Mouse (Mus musculus) kidney, embryonic 14.5 days (tissue): Measurements from ENCODE around the gene Ascl5. TPM values are rescaled to one million over a fixed set of nuclear protein-coding genes. Genes with fewer than 3 reads are reported as not detected.

Experiments used
- ATAC-seq: fragments of 200-750 bp; cut with Nextera tagmentation; 2 replicates; pipeline ENCODE4 v1.8.0; 2017; ENCODE audit warnings: moderate number of reproducible peaks, mild to moderate bottlenecking, moderate TSS enrichment, moderate library complexity; ENCODE audit not compliant: low FRiP score, low TSS enrichment
- H3K27ac ChIP-seq: fragments of 300-500 bp; sonication (generic); 2 replicates; pipeline ENCODE4 v1.5.1; 2014; ENCODE audit warnings: low read depth, mild to moderate bottlenecking, low read length, moderate library complexity, mixed read lengths
- H3K27me3 ChIP-seq: fragments of 300-500 bp; sonication (generic); 2 replicates; pipeline ENCODE4 v1.6.1; 2014; ENCODE audit warnings: mild to moderate bottlenecking, low read length; ENCODE audit not compliant: control insufficient read depth, insufficient read depth
- H3K36me3 ChIP-seq: fragments of 300-500 bp; sonication (generic); 2 replicates; pipeline ENCODE4 v1.6.1; 2014; ENCODE audit warnings: low read length, mixed read lengths; ENCODE audit not compliant: control insufficient read depth, insufficient read depth
- H3K4me1 ChIP-seq: fragments of 300-500 bp; sonication (generic); 2 replicates; pipeline ENCODE4 v1.6.1; 2014; ENCODE audit warnings: low read length, mixed read lengths; ENCODE audit not compliant: control insufficient read depth, insufficient read depth
- H3K4me2 ChIP-seq: fragments of 300-500 bp; sonication (generic); replicated peaks from 2 replicates; pipeline ENCODE4 v1.6.1; 2014; ENCODE audit warnings: low read depth, mild to moderate bottlenecking, low read length
- H3K4me3 ChIP-seq: fragments of 300-500 bp; sonication (generic); 2 replicates; pipeline ENCODE4 v1.5.1; 2014; ENCODE audit warnings: mild to moderate bottlenecking, low read length
- H3K9ac ChIP-seq: fragments of 300-500 bp; sonication (generic); 2 replicates; pipeline ENCODE4 v1.6.1; 2014; ENCODE audit warnings: low read depth, mild to moderate bottlenecking, low read length, moderate library complexity
- H3K9me3 ChIP-seq: fragments of 300-500 bp; sonication (generic); 2 replicates; pipeline ENCODE4 v1.6.1; 2016; ENCODE audit warnings: low read length; ENCODE audit not compliant: control insufficient read depth
- WGBS: fragments of 180-500 bp; shearing (Covaris S2); extraction: QIAGEN DNeasy Blood & Tissue Kit; methylation state at CpG from one replicate; pipeline ENCODE4 v1.1.7; 2014; 5-methylcytosine and 5-hydroxymethylcytosine counted together
- polyA plus RNA-seq: library from polyadenylated mRNA; unstranded; fragments of >200 nt; fragmentation: Nextera tagmentation; extraction: Ambion mirVana; gene quantifications from 2 replicates; pipeline ENCODE4 v1.2.1, GENCODE M21; 2014

The Ascl5 gene
- polyA plus RNA-seq, 1 experiment from 2014 or later = not detected

DNA sequence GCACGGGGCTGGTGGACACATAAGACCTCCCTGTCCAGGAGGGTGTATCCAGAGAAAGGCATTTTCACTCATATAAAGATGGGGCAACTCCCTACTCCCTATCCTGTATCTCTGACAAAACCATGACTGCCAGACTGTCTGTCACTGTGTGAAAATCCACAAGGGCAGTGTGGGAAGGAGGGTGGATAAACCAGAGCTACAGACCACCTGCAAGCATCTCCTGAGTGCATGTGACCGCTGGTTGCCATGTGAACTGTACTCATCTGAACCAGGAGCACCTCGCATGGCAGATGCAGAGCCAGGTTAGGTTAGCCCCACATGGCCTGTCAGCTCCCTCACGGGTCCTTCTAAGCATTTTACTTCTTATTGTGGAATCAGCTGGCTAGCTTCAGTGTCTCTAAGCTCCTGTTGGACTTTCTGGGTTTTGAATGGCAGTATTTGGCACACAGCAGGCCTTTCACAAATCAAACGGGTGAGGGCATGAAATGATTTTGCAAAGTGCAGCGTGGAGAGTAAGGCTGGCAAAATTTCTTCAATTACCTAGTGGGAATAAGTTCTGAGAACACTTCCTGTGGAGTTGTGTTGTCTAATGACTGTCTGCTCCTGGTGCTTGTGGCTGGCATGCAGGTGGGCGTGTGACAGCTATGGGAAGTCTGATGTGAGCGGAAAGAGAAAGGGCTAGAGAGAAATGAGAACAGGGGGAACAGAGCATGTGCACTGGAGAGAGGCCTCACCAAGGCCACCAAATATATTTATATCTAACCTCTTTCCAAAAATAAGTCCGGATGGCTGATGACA lies 39.0 kb downstream of the Ascl5 start:
- Histone ChIP-seq H3K36me3 (no peaks in the 10 kb centered on the region), H3K27me3 (no peaks in the 10 kb centered on the region), H3K27ac (no peak overlapping the region), H3K4me3 (no peak overlapping the region), H3K4me2 (no peak overlapping the region), H3K9me3 (no peaks in the 10 kb centered on the region), H3K4me1 (no peaks in the 10 kb centered on the region), H3K9ac (no peak overlapping the region)
- ATAC-seq = no peak
- WGBS = 82% methylated on average over 9 of the region's 9 CpGs

DNA sequence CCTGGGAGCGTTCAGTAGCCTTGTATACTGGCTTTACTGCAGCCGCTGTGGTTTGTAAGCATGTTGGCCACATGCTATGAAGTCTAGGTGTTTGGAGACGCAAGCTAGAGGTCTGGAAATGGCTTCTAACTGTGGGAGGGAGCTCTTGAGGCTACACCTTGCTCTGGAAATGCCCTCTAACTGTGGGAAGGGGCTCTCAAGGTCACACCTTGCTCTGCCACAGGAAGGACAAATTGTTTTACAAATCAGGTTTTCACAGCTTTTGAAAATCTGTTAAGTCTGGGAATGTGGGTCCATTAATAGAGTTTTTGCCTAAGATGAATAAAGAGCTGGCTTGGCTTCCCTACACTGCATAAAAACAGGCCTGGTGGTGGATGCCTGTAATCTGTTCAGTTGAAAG lies 43.1 kb downstream of the Ascl5 start:
- H3K4me3 ChIP-seq = no peak overlapping the region
- no peaks in the 10 kb centered on the region for H3K27me3 ChIP-seq
- no peak overlapping the region for H3K27ac ChIP-seq
- ATAC-seq = no peak
- H3K4me1 ChIP-seq = no peaks in the 10 kb centered on the region
- no peak overlapping the region for H3K9ac ChIP-seq
- H3K9me3 ChIP-seq = no peaks in the 10 kb centered on the region
- 80% methylated on average over 3 of the region's 3 CpGs for WGBS
- H3K36me3 ChIP-seq = no peaks in the 10 kb centered on the region
- H3K4me2 ChIP-seq = no peak overlapping the region

DNA sequence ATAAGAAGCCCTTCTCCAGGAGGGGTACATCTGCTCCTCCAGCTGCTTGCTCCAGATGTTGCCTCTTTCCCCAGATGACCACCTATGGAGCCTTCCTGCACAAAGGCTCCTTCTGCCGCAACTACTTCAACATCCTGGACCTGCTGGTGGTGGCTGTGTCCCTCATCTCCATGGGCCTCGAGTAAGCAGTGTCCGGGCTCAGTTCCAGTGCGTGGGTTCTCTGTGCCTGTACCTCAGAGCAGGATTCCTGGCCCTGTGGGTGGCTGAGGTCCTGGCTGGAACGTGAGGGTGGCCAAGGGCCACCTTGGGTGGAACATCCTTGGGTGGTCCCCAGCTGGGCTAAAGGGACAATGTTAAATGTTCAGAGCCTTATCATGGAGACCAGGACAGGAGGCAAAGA lies 44.2 kb downstream of the Ascl5 start:
- no peak overlapping the region for H3K9ac ChIP-seq
- H3K4me3 ChIP-seq = no peak overlapping the region
- H3K4me2 ChIP-seq = no peak overlapping the region
- no peaks in the 10 kb centered on the region for H3K9me3 ChIP-seq
- H3K36me3 ChIP-seq = no peaks in the 10 kb centered on the region
- H3K27me3 ChIP-seq = no peaks in the 10 kb centered on the region
- ATAC-seq = no peak
- H3K27ac ChIP-seq = no peak overlapping the region
- 84% methylated on average over 5 of the region's 5 CpGs for WGBS
- H3K4me1 ChIP-seq = no peaks in the 10 kb centered on the region

Other genes starting within 250 kb of the Ascl5 start
- gene Lad1, start 232.2 kb upstream of the Ascl5 start, polyA plus RNA-seq = 12.1 and 19.5 TPM in 2 replicates
- gene Tnnt2, start 214.4 kb upstream of the Ascl5 start, polyA plus RNA-seq = 2.0 and 2.3 TPM in 2 replicates
- gene Pkp1, start 131.6 kb upstream of the Ascl5 start, polyA plus RNA-seq = 0.10 TPM in 1 of 2 replicates, not detected in the other
- not detected in 2 replicates for gene Igfn1, start 44.5 kb upstream of the Ascl5 start, polyA plus RNA-seq
- 123 and 230 TPM in 2 replicates for gene Tmem9, start 42.7 kb upstream of the Ascl5 start, polyA plus RNA-seq
- gene Cacna1s, start 1.9 kb downstream of the Ascl5 start, polyA plus RNA-seq = not detected in 2 replicates
- gene Kif21b, start 80.6 kb downstream of the Ascl5 start, polyA plus RNA-seq = 3.2 and 3.3 TPM in 2 replicates
- gene Mroh3, start 162.0 kb downstream of the Ascl5 start, polyA plus RNA-seq = 0.21 and 0.43 TPM in 2 replicates
- gene Inava, start 183.5 kb downstream of the Ascl5 start, polyA plus RNA-seq = 10.4 and 22.8 TPM in 2 replicates
- not detected in 2 replicates for gene Gpr25, start 210.1 kb downstream of the Ascl5 start, polyA plus RNA-seq